Comparison of ENCODE assay signal across 18 mouse cellular contexts in the genomic region with DNA sequence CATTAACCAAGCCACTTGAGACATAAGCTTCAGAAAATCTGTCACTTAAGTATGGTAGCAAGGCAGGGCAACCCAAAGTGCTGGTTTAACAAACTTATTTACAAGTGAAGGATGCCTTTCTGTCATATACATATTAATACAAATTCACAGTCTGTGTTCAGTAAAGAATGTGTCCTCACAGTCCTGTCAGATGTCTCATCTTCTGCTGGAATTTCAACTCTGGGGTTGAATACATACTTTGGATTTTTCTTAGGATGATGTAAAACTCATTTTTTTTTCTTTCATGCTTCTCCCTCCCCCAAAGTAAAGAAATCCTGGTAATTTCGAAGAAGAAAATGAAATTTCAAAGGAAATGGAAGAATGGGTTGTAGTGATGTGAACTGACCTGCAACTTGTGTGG. TPM values are rescaled to one million over a fixed set of nuclear protein-coding genes. Genes with fewer than 3 reads are reported as not detected.
"Had no signal": no experiment of that assay in that cellular context is flagged by ENCODE, and none has a peak within 500 bp of the region (broad histone marks: within the 10 kb centered on the region; RNA-seq: fewer than 3 reads in every experiment).

No protein-coding gene starts in this region.

- H3K4me1 ChIP-seq: neural tube, embryonic 12.5 days; neural tube, embryonic 13.5 days; neural tube, embryonic 15.5 days; stomach, embryonic 15.5 days had no signal

- H3K4me3 ChIP-seq: neural tube, embryonic 12.5 days; neural tube, embryonic 13.5 days; neural tube, embryonic 15.5 days; stomach, embryonic 15.5 days had no signal

- H3K27ac ChIP-seq: neural tube, embryonic 12.5 days; neural tube, embryonic 13.5 days; neural tube, embryonic 15.5 days; stomach, embryonic 15.5 days; stomach, postnatal 0 days had no signal

- DNase-seq: retina, postnatal 1 day; right cerebral cortex, adult 18-20 months; right cerebral cortex, postnatal 14 days; right cerebral cortex, postnatal 25 days; right cerebral cortex, postnatal 4 days; spleen, adult 18-20 months; thymus, adult 18-20 months; thymus, adult 2 months; thymus, postnatal 14 days; thymus, postnatal 25 days; thymus, postnatal 36 days; thymus, postnatal 4 days had no signal

RNA-seq across cellular contexts. Expression of a gene that starts 34.8 kb away (rescaled TPM):
- polyA plus RNA-seq: thymus, postnatal 0 days had no signal
